Mouse (Mus musculus): ENCODE data around the gene Atp11a. TPM values are rescaled to one million over a fixed set of nuclear protein-coding genes. Genes with fewer than 3 reads are reported as not detected.

Gene Atp11a
- polyA plus RNA-seq, 1 experiment: 7.7 TPM

DNA sequence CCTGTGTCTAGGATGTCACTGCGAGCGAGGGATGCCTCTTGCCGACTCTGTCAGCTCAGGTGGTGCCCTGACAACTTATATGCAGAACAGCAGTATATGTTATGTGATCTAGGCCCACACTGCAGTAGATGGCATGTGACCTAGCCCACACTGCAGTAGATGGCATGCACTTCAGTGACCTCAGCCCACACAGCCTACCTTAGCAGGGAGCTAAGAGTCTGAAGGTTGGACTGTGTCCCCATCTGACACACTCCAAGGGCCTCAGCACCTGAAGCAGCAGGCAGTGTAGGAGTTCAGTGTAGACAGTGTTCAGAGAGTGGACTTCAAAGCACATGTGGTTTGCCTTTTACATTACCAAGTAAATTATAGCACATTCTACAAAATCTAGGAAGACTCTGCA lies 10.4 kb downstream of the Atp11a start:
- Histone ChIP-seq H3K27me3 (replicated peaks) (peaks cover 74% of the 10 kb centered on the region), H3K9me3 (no peaks in the 10 kb centered on the region), H3K36me3 (replicated peaks; ENCODE audit: low read length) (no peaks in the 10 kb centered on the region), H3K4me1 (peaks cover 13% of the 10 kb centered on the region), H3K4me3 (replicated peaks) (no peak overlapping the region)
- TF ChIP-seq GATA1 (IDR thresholded peaks at IDR 0.05; ENCODE audit: borderline replicate concordance, low read length) (no peak), FLI1 (IDR thresholded peaks at IDR 0.05; ENCODE audit: low read length) (no peak)

DNA sequence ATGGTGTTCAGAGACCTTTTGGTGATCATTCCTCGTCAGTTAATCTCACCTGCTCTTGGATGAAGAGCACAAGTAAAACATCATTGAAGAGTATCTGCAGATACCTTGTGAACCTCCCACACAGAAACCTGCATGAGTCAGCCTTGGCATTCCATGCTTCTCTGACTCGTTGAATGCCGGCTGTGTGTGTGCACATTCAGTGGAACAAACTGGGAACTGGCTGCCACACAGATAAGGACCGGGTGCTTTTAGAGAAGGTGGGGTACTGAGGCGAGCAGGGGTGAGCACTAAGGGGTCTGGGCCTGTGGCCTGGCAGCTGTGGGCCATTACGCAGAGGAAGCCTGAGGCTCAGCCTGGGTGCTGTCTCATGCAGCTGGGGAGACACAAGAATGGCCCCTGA lies 11.9 kb downstream of the Atp11a start:
- H3K27me3 ChIP-seq (replicated peaks): peaks cover 72% of the 10 kb centered on the region
- TF ChIP-seq FLI1 (IDR thresholded peaks at IDR 0.05; ENCODE audit: low read length) (no peak), GATA1 (IDR thresholded peaks at IDR 0.05; ENCODE audit: borderline replicate concordance, low read length) (no peak)
- H3K36me3 ChIP-seq (replicated peaks; ENCODE audit: low read length): no peaks in the 10 kb centered on the region
- H3K4me3 ChIP-seq (replicated peaks): no peak overlapping the region
- no peaks in the 10 kb centered on the region for H3K9me3 ChIP-seq
- peaks cover 15% of the 10 kb centered on the region for H3K4me1 ChIP-seq

- no peak for TF ChIP-seq GATA1 (IDR thresholded peaks at IDR 0.05; ENCODE audit: borderline replicate concordance, low read length)
- no peak for TF ChIP-seq FLI1 (IDR thresholded peaks at IDR 0.05; ENCODE audit: low read length)
- Histone ChIP-seq H3K36me3 (replicated peaks; ENCODE audit: low read length) (no peaks in the 10 kb centered on the region), H3K4me1 (peaks cover 14% of the 10 kb centered on the region), H3K27me3 (replicated peaks) (peaks cover 73% of the 10 kb centered on the region), H3K4me3 (replicated peaks) (no peak overlapping the region), H3K9me3 (no peaks in the 10 kb centered on the region)
Measured at GRCm38 (mm10) chr8:12769296-12769695, 12.5 kb downstream of the Atp11a start.

GRCm38 (mm10) chr8:12772319-12772718 lies 15.5 kb downstream of the Atp11a start:
- TF ChIP-seq FLI1 (IDR thresholded peaks at IDR 0.05; ENCODE audit: low read length) (no peak), GATA1 (IDR thresholded peaks at IDR 0.05; ENCODE audit: borderline replicate concordance, low read length) (no peak)
- no peaks in the 10 kb centered on the region for H3K9me3 ChIP-seq
- H3K4me3 ChIP-seq (replicated peaks): no peak overlapping the region
- H3K27me3 ChIP-seq (replicated peaks): peaks cover 64% of the 10 kb centered on the region
- peaks cover 42% of the 10 kb centered on the region for H3K4me1 ChIP-seq
- H3K36me3 ChIP-seq (replicated peaks; ENCODE audit: low read length): no peaks in the 10 kb centered on the region

- H3K27me3 ChIP-seq (replicated peaks): peaks cover 59% of the 10 kb centered on the region
- H3K4me1 ChIP-seq: peaks cover 45% of the 10 kb centered on the region
- TF ChIP-seq GATA1 (IDR thresholded peaks at IDR 0.05; ENCODE audit: borderline replicate concordance, low read length): no peak
- no peak for TF ChIP-seq FLI1 (IDR thresholded peaks at IDR 0.05; ENCODE audit: low read length)
- no peaks in the 10 kb centered on the region for H3K9me3 ChIP-seq
- no peak overlapping the region for H3K4me3 ChIP-seq (replicated peaks)
- H3K36me3 ChIP-seq (replicated peaks; ENCODE audit: low read length): no peaks in the 10 kb centered on the region
Measured at GRCm38 (mm10) chr8:12773914-12774313, 17.1 kb downstream of the Atp11a start.

GRCm38 (mm10) chr8:12774872-12775298 lies 18.1 kb downstream of the Atp11a start:
- Histone ChIP-seq H3K4me1 (peaks cover 45% of the 10 kb centered on the region), H3K4me3 (replicated peaks) (no peak overlapping the region)
- no peak for TF ChIP-seq FLI1 (IDR thresholded peaks at IDR 0.05; ENCODE audit: low read length)

DNA sequence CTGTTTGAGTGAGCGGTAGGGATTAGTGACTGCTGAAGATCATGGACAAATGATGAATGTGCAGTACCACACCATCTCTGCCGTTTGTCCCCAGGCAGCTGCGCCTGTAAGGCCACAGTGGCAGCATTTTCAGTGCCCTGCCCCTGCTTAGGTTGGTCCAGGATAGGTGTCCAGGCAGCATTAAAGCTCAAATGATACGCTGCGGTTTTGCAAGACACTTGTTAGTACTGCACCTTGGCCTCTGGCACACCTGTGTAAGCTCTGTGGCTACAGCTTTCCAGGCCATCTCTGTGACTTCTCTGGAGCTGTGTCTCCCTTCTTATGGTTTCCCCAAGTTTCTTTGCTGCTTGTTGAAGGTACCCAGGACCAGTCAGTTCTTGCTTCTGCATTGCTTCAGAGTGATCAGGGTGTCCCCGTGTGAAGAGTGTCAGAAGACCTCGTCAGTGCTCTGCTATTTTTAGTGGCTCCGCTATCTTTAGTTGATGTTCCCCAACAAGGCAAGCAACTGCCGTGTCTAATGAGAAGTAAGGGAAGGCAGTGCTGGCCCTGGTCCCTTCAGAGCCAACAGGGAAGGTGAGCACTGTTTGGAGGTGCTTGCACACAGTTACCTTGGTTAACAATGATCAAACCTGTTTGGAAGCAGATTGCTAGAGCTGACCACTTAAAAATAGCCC lies 18.6 kb downstream of the Atp11a start:
- TF ChIP-seq FLI1 (IDR thresholded peaks at IDR 0.05; ENCODE audit: low read length): no peak
- no peak for TF ChIP-seq GATA1 (IDR thresholded peaks at IDR 0.05; ENCODE audit: borderline replicate concordance, low read length)
- Histone ChIP-seq H3K27me3 (replicated peaks) (peaks cover 61% of the 10 kb centered on the region), H3K4me1 (peaks cover 45% of the 10 kb centered on the region), H3K4me3 (replicated peaks) (no peak overlapping the region), H3K36me3 (replicated peaks; ENCODE audit: low read length) (no peaks in the 10 kb centered on the region), H3K9me3 (no peaks in the 10 kb centered on the region)

More at GRCm38 (mm10) chr8:12774872-12775298, 18.1 kb downstream of the Atp11a start:
- Histone ChIP-seq H3K36me3 (replicated peaks; ENCODE audit: low read length) (no peaks in the 10 kb centered on the region), H3K27me3 (replicated peaks) (peaks cover 58% of the 10 kb centered on the region), H3K9me3 (no peaks in the 10 kb centered on the region)

DNA sequence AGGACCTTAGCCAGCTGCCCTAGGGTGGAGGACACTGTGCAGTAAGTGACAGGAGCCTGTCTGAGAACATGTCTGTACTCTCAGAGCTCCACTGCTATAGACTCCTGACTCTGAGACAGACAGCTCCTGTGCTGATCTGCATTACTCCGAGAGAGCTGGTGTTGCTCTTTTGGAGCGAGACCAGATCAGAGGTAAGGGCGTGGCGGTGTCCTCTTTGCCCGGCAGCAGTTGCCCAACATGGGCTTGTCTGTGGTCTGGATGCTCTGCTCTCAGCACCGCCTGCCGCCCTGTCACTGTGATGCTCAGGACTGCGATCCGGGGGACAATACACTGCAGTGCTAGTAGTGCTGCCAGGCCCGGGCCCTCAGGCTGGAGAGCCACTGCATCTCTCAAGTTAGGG lies 19.4 kb downstream of the Atp11a start:
- H3K27me3 ChIP-seq (replicated peaks): peaks cover 59% of the 10 kb centered on the region
- no peaks in the 10 kb centered on the region for H3K9me3 ChIP-seq
- no peaks in the 10 kb centered on the region for H3K36me3 ChIP-seq (replicated peaks; ENCODE audit: low read length)
- no peak overlapping the region for H3K4me3 ChIP-seq (replicated peaks)
- peaks cover 45% of the 10 kb centered on the region for H3K4me1 ChIP-seq
- TF ChIP-seq GATA1 (IDR thresholded peaks at IDR 0.05; ENCODE audit: borderline replicate concordance, low read length) (no peak), FLI1 (IDR thresholded peaks at IDR 0.05; ENCODE audit: low read length) (no peak)

- H3K27me3 ChIP-seq (replicated peaks): peaks cover 51% of the 10 kb centered on the region
- H3K36me3 ChIP-seq (replicated peaks; ENCODE audit: low read length): no peaks in the 10 kb centered on the region
- peaks cover 43% of the 10 kb centered on the region for H3K4me1 ChIP-seq
- no peak for TF ChIP-seq GATA1 (IDR thresholded peaks at IDR 0.05; ENCODE audit: borderline replicate concordance, low read length)
- TF ChIP-seq FLI1 (IDR thresholded peaks at IDR 0.05; ENCODE audit: low read length): no peak
- H3K9me3 ChIP-seq: no peaks in the 10 kb centered on the region
- no peak overlapping the region for H3K4me3 ChIP-seq (replicated peaks)
Measured at GRCm38 (mm10) chr8:12777171-12777570, 20.4 kb downstream of the Atp11a start.

DNA sequence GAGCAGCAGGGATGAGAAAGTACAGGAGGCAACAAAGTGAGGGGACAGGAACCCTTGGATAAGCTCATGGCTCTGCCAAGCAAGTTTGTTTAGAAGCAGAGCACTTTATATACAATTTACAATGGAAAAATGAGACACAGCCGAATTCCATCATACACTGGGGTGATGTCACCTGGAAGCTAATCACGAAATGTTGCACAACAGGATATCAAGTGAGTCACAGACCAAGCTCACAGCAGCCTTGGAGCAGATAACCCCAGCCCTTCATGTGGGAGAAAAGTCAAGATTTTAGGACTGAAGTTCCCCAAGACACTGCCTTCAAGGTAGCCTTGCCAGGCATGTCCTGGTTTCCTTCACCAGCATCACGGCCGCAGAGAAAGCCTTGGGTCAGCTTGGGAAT lies 22.7 kb downstream of the Atp11a start:
- Histone ChIP-seq H3K27me3 (replicated peaks) (peaks cover 38% of the 10 kb centered on the region), H3K4me1 (peaks cover 37% of the 10 kb centered on the region), H3K4me3 (replicated peaks) (no peak overlapping the region), H3K36me3 (replicated peaks; ENCODE audit: low read length) (no peaks in the 10 kb centered on the region), H3K9me3 (no peaks in the 10 kb centered on the region)
- TF ChIP-seq FLI1 (IDR thresholded peaks at IDR 0.05; ENCODE audit: low read length) (no peak), GATA1 (IDR thresholded peaks at IDR 0.05; ENCODE audit: borderline replicate concordance, low read length) (no peak)

Measured in megakaryocyte, embryonic 14.5 days (primary cell).